Mouse (Mus musculus) embryonic fibroblast, embryonic 13.5 days (primary cell): ENCODE measurements around the gene Sipa1l3.

Source experiments
- CTCF ChIP-seq: IDR thresholded peaks from 2 replicates; pipeline ENCODE4 v1.5.1; 2011; ENCODE audit warnings: mild to moderate bottlenecking, control low read depth, low read length, moderate library complexity, borderline replicate concordance; ENCODE audit not compliant: insufficient read depth
- POLR2A ChIP-seq: IDR thresholded peaks from 2 replicates; pipeline ENCODE4 v1.6.1; 2011; ENCODE audit warnings: low read depth, mild to moderate bottlenecking, control low read depth, low read length, moderate library complexity

- TF ChIP-seq CTCF (no peak), POLR2A (no peak)
Measured at GRCm38 (mm10) chr7:29335276-29335675, 183.2 kb downstream of the Sipa1l3 start.
